Comparison of ENCODE assay signal across 15 mouse cellular contexts in the genomic region with DNA sequence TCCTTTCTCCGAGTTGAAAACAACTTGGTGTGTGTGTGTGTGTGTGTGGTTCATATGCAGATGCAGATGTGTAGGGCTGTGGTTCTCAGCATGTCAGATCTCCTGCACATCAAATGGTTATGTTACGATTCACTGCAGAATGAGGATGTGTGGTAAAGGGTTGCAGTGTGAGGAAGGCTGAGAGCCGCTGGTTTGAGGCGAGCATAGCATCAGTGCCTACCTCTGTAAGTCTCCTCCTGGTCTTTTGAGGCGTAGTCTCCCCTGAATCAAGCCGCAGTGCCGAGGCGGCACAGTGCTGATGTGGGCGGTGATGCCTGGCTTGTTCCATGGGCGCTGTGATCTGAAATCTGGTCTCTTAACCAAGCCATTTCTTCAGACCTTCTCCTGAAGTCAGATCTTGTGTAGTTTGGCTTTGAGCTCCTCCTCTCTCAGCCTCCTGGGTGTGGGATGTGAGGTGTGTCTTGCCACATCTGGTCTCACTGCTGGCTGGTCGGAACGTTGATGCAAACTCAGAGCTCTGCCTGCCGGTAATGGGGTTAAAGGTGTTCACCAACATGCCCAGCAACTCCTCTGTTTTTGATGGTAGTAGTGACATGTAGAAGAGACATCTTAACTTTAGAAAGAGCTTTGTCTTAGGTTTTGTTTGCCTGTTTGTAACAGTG. TPM values are rescaled to one million over a fixed set of nuclear protein-coding genes. Genes with fewer than 3 reads are reported as not detected.
DNase-seq lines count a peak whose midpoint lies in the region; ATAC-seq lines count a peak whose summit lies in the region.
"Had no signal": no experiment of that assay in that cellular context is flagged by ENCODE, and none has a peak within 500 bp of the region (broad histone marks: within the 10 kb centered on the region; RNA-seq: fewer than 3 reads in every experiment).

No protein-coding gene starts in this region.

- peaks cover 75% of the 10 kb centered on the region for H3K4me1 ChIP-seq in heart, embryonic 13.5 days
- peaks cover 60% of the 10 kb centered on the region for H3K4me1 ChIP-seq in heart, embryonic 12.5 days (replicated peaks)

- H3K9ac ChIP-seq in heart, embryonic 13.5 days, result peak overlapping the region; percentile 5; the same call in 1 of the 2 replicates
- H3K9ac ChIP-seq in heart, embryonic 12.5 days, result no peak overlapping the region

- H3K9me3 ChIP-seq in heart, embryonic 13.5 days, result no peaks in the 10 kb centered on the region
- H3K9me3 ChIP-seq in heart, embryonic 12.5 days (replicated peaks), result peaks cover 9% of the 10 kb centered on the region

- H3K4me3 ChIP-seq in heart, embryonic 13.5 days, result no peak overlapping the region
- H3K4me3 ChIP-seq in heart, embryonic 12.5 days, result no peak overlapping the region
- H3K4me3 ChIP-seq: erythroblast, embryonic 14.5 days; gastrocnemius, adult 2 months; hindbrain, embryonic 10.5 days had no signal

- peaks cover 22% of the 10 kb centered on the region for H3K36me3 ChIP-seq in heart, embryonic 13.5 days
- H3K36me3 ChIP-seq in heart, embryonic 12.5 days, result peaks cover 14% of the 10 kb centered on the region

- 80% methylated on average over 13 of the region's 13 CpGs for WGBS in heart, embryonic 13.5 days
- 82% methylated on average over 13 of the region's 13 CpGs for WGBS in heart, embryonic 12.5 days

- H3K4me2 ChIP-seq in heart, embryonic 13.5 days, result no peak overlapping the region
- no peak overlapping the region for H3K4me2 ChIP-seq in heart, embryonic 12.5 days

- ATAC-seq in heart, embryonic 13.5 days (ENCODE audit: extremely low read depth, insufficient number of reproducible peaks, low FRiP score, low TSS enrichment), result no peak
- ATAC-seq in heart, embryonic 12.5 days (ENCODE audit: insufficient number of reproducible peaks, low FRiP score), result no peak
- ATAC-seq: Patski had no signal

- H3K27me3 ChIP-seq in heart, embryonic 13.5 days (replicated peaks), result no peaks in the 10 kb centered on the region
- no peaks in the 10 kb centered on the region for H3K27me3 ChIP-seq in heart, embryonic 12.5 days (replicated peaks)
- H3K27me3 ChIP-seq: Patski had no signal

- peak overlapping the region; percentile 13; the same call in 1 of the 2 replicates for H3K27ac ChIP-seq in heart, embryonic 13.5 days (replicated peaks)
- no peak overlapping the region for H3K27ac ChIP-seq in heart, embryonic 12.5 days (ENCODE audit: poor library complexity, severe bottlenecking)
- H3K27ac ChIP-seq: hindbrain, embryonic 10.5 days had no signal

- DNase-seq in spleen, postnatal 36 days (ENCODE audit: low spot score in 2 of 2), result peak; percentile 15 to 27
- no peak for DNase-seq in spleen, adult 12 weeks (ENCODE audit: low spot score)
- DNase-seq in naive thymus-derived CD4-positive, alpha-beta T cell, adult 2 months (ENCODE audit: low read depth), result peak; percentile 91
- peak; percentile 57 for DNase-seq in thymus, postnatal 4 days
- DNase-seq in ovary, postnatal 36 days (ENCODE audit: low spot score), result no peak
- DNase-seq in gastrocnemius, adult 18-20 months (ENCODE audit: low spot score), result no peak
- DNase-seq: adrenal gland, postnatal 36 days; cerebellum, postnatal 25 days; gastrocnemius, adult 2 months; kidney, adult 8-10 months had no signal

RNA-seq across cellular contexts. Expression of a gene that starts 17.3 kb away (rescaled TPM):
- 17.5 and 21.1 TPM in 2 replicates for polyA plus RNA-seq in heart, embryonic 13.5 days (2015; fragmentation: Nextera tagmentation; extraction: Ambion mirVana)
- polyA plus RNA-seq in heart, embryonic 12.5 days (2016; fragmentation: Nextera tagmentation; extraction: Ambion mirVana), result 26.1 and 31.8 TPM in 2 replicates
- total RNA-seq in gastrocnemius, adult 18-20 months (2021), result 10 to 100 TPM; 15.2 to 20.9 TPM

Comparison
In these comparisons a context has a peak if more than half of its experiments do, and no peak if none do; other contexts are left out.
1. DNase-seq: peak in spleen, postnatal 36 days (2 of 2), naive thymus-derived CD4-positive, alpha-beta T cell, adult 2 months (single experiment) and thymus, postnatal 4 days (single experiment); none in spleen, adult 12 weeks (single experiment), ovary, postnatal 36 days (single experiment) and gastrocnemius, adult 18-20 months (single experiment).